Mouse (Mus musculus) NIH3T3 (cell line): ENCODE measurements at regions not wholly inside any gene's neighbourhood (a gene's known extent, or its start where the extent isn't known, plus 50 kb on each side); places are given as distances from the start of the nearest gene placed in this dataset.

Experiments used
- DNase-seq: peaks from one replicate; pipeline ENCODE4 v3.0.0-alpha.2; 2012; ENCODE audit warnings: low read depth

DNA sequence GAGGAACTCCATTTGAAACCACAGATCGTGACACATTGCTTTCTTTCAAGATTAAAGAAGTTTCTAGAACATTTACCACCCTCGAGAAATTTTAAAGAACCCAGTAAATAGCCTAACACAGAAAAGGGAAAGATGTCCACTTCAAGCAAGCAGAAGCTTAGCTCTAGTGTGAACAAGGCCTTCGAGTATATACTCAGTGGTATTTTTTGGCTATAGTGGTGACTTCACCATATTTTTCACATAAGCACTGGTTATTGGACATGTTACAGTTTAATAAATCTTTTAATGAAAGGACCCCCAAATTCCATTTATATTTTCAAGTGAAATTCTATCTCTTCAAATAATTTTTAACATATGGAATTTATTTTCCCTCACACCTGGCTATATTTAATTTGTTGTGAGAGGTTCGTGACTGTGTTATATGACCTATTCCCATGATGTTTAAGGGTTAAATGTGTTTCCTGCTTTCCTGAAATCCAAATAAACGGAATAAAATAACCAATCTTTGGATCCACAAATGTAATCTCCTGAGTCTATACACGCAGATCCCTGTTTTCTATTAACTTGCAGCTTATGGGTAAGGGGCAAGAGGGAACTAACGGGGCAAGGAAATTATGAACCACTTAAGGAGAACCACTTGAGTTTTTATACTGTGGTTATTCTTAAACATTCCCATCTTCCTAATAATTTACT, 60.6 kb upstream of the Tas2r134 start:
- no peak for DNase-seq

DNA sequence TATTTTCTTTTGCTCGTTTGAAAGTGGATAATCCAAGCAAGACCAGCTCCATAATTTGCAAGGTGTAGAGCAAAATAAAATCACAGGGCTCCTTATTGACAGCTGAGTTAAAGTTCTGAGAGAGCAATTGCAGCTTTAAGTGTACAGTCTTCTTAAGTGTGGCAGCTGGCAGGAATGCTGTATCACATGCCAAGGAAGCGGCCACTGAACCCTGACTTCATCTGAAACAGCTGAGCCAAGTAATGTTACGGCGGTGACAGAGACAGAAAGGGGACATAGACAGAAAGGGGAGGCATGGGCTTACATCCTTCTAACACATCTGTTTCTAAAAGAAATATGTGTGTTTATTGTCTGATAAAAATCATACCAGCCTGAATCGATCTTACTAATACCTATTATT, 63.4 kb upstream of the Tas2r134 start:
- no peak for DNase-seq

DNA sequence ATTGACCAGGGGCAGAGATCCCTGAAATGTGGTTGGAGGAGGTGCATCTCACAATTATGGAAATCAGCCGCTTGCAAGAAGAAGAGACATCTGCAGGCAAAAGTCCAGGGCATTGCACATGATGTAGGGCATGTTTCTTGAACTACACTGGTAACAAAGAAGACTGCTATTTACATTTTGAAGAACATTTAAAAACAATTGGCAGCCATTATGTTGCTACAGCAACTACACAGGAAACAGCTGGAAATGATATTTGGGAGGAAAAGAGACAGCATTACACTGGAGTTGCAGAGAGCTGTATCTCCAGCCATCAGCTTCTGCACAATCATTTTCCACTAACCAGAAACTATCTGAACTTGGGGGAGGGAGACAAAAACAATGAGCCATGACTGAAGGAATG, 64.1 kb upstream of the Tas2r134 start:
- peak; percentile 3 for DNase-seq

DNA sequence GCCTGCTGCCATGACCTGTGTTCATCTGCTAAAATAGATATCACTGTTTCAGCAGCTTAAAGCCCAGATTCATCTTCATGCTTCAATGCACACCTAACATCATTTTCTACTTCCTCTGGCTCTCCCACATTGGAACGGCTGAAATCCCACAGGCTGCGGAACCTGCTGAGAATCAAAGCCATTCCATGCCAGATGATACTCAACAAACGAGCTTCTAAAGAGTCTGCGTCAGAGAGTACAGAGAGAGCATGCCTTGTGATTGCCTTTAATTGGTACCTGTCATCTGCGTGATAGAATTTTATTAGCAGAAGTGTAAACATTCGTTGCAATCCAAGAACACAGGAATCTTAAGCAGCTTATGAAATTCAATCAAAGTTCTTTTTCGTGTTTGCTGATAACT, 76.4 kb upstream of the Tas2r134 start:
- DNase-seq = no peak

DNA sequence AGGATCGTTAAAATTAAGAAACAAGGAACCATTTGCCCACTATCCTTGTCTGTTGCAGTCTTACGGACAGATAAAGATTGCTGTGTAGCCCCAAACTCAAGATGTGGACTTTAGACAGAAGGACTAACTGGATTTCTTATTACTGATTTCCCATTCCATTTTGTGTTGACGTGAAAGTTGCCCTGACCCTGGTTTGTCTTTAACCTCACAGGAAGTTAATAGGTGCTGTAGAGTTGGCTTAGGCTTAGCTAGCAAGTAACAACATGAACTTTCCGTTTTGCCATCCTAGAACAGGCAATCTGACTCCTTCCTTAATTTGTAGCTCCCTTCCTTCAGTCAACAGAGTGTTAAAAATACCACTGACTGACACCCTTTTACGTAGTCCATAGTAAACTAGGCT, 78.2 kb upstream of the Tas2r134 start:
- no peak for DNase-seq

DNA sequence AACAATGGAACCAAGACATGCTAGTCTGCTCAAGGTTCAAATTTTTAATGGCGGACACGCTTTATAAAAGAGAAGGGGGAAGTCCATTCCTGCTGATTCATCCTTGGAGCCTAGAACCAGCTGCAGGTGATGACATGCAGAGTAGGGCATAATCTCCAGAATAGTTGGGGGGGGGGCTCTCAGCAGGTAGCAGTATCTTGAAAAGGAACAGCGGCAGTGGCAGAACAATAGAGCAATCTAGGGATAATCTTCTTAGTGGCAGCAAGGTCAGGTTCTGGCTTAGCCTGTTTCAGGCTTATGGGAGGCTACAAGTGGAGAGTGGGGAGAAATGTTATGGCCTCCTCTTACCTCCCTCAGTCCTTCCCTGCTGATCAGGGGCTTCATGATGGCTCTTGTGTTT, 81.1 kb upstream of the Tas2r134 start:
- DNase-seq = no peak

DNA sequence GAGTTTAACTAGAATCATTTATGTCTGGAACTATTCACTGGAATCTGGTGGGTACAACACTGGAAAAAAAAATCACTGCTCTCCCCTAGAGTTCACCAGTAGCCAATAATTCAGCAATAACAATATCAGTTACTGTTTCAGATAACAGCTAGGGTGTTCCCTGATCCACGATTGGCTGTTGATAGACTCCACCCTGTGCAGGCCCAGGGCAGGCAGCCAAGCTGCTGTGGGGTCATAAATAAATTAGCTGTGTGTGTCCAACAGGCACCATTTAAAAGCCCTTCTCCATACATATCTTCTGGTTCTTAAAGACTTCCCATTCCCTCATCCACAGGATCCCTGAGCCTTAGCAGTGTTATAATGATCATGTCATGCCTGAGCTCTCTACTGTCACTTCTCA, 83.4 kb upstream of the Tas2r134 start:
- no peak for DNase-seq

DNA sequence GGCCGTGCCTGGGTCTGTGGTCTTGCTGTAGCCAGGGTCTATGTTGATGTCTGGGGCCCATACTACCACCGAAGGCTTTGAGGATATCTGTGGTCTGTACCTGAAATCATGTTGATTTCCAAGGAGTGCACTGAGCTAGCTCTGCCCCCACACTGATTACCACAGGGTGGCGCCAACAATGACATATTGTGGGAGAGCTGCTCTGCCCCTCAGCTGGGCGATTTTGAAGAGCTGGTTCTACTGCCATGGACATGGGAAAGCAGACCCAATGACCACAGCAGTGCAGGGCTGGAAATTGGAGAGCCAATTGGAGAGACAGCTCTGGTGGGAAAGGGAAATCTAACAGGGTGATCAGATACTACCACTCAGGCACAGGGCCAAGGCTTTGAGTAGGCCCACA, 85.0 kb upstream of the Tas2r134 start:
- DNase-seq = no peak

DNA sequence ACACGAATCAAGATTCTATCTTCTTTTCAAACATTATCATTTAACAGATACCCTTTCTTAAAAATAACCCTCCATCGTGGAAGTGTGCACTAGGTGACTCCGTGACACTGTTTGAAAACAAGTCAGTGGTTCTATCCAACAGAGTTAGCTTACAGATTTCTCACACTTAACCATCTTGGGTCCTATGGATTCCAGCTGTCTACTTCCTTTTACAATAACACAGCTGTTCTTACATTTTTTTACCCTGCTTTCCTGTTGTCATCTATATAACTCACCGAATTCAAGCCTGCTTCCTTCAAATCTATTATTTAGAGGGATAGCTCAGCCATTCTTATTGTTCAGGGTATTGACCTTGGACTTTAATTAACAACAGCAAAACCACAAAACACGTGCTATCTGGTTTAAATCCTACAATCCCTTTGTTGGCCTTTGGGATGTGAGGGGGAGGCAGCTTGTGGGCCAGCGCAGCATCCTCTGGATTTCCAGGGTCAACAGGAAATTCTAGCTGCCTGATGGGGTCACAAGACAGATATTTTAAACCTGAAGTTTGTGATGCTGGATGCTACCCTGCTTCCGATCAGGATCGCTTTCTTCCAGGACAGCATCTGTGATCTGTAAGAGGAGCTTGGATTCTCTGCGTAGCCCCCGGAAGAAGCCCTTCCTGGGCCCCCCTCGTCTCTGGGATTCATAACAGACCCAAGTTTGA, 94.4 kb upstream of the Tas2r134 start:
- no peak for DNase-seq

DNA sequence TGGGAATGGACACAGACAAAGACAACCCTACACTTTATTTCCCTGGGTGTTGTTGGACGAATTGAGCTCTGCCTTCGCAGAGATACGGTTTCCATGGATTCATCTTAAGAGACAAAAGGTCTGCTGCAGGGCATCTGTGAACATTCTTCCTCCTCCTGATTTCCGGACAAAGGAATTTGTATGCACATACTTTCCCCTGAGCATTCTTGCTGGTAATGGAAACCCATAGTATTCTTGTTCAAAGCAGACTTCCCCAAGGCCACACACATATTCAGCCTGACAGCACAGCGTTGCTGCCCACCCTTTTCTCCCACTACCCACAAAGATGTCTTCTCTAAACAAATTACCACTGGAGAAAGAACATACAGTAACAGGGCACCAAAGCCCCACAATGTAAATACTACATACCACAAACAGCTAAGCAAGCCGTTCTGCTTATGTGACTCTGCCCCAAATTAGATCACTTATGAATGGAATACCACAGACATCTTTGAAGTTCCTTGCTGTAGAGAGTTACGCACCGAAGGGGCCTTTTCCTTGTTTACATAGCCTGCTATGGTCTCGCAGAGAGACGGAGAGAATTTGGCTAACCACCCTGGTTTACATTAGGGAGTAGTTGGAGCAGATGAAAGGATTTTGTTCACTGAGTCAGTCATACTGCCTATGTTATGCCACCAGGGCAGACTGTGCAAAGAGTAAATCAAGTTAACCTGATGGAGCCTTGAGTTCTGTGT, 96.0 kb upstream of the Tas2r134 start:
- DNase-seq = no peak

DNA sequence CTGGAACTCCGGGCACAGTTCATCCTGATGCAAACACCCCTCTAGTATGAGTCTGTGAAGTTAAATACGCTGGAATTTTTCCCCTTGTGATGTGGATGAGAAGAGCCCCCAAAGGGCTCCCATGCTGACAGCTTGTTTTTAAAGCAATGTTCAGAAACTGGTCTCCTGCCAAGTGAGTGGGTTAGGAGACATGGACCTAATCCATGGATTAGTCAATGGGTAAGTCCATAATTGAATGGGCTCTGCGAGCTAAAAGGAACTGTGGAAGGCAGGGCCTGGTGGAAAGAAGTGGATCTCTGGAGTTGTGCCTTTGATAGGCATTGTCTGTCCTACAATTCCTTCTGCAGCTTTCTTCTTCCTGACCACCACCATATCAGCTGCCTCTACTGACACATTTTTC, 104.5 kb upstream of the Tas2r134 start:
- DNase-seq = peak; percentile 31

DNA sequence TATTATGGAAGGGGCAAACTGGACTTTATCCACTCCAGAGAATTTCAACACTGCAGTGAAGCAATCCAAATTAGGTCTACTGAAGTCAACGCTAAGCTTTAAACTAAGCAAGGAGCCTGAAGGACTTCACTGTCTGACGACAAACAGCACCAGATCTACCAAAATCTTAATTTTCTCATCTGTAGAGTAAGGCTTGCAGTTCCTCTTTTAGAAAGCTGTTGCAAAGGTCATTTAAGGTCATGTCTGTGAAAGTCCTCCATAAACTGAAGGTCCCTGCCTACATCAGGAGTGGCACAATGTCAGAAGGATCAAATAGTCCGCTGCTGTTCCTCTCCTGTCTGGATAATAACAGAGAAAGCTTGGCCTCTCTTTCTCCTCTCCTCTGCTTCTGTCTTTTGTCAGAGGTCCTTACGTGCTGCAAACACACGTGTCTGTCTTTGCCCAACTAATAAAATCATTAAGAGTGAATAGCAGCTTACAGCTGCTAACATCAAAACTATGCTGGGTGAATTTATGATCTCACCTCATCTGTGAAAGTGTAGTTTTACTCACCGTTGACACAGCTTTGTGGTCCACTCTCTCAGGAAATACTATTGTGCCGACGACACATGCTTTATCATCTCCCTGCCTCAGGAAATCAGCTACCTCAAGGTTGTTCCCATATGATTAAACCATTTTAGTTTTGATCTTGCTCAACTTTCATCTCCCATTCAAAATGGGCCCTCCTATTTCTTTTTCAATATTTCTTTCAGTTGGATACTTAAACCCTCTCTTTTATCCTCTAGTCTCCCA, 117.9 kb upstream of the Tas2r134 start:
- DNase-seq = no peak

DNA sequence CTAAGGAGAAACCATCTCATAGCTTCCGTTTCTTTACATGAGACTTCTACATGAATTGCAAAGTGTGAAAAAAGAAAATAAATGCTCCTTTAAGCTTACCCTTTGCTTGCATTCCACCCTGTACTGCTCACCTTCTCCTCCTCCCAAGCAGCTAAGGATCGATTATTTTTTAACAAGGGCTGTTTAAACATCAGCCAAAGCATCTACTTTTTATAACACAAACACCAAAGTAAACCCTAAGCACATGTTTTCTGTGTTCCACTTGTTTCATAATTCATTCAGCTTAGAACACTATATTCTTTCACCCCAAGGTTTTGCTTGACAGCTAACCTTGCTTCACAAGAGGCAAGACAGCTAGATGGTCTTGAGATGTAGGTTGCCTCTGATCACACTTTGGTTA, 129.4 kb upstream of the Tas2r134 start:
- DNase-seq = no peak

DNA sequence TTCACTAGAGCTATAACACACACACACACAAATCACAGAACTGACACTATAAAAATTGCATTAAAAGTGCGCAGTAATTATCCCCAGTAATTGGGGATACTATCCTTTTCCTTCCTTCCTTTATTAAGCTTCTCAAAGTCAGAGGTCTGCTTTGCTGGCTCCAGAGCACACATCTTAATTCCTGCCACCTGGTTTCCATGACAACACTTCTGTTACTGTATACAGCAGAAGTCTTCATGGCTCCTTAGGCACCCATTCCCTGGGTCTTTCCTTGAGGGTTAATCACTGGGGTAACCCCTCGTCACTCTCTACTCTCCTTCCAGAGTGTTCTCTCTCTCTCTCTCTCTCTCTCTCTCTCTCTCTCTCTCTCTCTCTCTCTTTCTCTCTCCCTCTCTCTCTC, 153.6 kb upstream of the Tas2r134 start:
- DNase-seq = no peak

DNA sequence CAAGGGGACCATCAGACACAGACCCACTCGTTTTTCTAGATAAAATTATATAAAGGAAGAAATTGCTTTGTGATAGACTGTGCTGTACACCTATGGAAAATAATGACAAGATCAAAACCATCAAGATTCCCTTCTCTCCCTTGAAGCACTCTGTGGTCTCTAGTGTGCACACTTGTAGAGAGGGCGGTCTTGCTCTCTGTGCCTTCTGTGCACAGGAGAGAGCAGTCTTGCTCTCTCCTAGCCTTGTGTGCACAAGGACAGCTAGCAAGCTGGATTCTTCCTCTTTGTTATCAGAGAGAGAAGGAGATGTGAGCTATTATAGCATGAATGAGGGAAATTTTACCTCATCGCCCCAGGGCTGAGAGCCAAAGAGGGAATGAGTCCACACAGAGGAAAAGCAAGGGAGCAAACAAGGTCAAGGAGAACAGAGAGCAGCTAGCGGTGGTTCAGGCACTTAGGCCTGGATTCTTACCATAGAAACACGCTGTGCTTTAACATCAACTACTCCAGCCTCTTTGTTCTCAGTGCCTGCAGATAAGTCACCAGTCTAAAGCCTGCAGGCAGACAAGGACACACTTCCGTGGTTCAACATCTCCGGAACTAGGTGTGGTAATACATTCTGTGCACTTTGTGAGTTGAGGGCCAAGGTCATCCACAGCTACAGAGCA, 160.2 kb upstream of the Tas2r134 start:
- no peak for DNase-seq

DNA sequence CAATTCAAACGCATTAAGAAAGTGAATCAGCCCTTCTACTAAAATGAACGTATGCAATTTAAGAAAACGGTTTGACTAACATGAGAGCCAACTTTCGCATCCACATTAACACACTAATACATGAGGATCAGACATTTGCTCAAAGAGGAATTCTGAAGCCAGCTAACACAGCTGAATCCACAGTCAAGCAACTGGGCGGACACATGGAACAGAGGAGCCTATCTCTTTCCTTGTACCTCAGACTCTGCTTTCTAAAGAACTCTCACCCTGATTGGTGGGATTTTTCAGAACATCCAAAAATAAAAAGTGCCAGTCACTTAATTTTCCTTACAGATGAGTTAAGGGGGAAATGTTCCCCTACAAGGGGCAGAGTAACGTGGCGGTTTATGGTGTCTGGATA, 161.3 kb upstream of the Tas2r134 start:
- DNase-seq = no peak

DNA sequence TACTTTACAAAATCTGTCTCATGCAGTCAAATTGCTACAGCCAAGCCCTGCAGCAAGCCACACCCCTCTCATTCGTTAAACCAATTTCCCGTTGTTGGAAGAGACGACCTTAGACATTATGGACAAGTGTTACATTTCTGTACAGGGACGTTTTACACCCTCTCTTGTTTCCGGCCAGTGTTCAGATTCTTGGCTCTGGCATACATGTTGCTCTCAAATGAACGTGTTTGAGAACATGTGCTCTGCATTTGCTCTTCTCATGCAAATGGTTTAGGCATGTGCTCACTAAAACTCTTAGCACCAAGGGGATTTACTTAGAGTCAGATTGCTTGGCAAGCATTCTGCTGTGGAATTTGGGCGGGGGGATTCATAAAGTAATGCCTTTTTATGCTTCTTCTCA, 161.7 kb upstream of the Tas2r134 start:
- no peak for DNase-seq

DNA sequence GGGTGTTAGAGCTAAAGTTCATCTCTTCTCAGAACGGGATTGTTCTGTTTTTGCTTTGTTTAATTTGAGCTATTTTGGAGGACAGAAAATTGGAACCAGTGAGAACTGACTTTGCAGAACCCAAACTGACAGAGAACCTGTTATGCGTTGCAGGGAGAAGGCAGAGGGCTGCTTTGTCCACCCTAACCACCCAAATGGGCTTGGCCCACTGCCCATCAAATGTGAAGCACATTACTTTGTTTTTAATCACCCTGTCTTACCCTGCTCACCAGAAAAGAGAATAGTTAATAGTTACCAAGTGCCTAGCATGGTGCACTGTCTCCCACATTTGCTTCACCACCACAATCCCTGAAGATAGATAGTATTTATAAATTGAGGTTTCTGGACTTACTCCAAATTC, 163.0 kb upstream of the Tas2r134 start:
- peak; percentile 14 for DNase-seq

DNA sequence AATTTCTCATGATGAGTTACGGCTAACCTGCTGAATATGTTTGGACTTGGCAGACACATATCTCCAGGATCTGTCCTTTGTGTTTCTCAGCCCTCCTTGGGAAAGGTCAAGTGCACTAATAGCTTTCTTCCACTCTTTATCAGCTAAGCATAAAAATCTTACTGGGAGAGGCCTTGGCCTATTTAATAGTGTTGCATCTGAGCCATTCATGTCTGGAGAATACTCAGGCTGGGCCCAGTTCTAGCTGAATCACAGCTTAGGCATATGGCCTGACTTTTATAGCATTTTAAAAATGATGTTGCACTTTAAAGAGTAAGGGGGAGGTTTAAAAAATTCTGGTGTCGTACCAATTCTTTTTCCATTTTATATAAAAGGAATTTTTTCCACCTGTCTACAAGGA, 166.4 kb upstream of the Tas2r134 start:
- DNase-seq = no peak

DNA sequence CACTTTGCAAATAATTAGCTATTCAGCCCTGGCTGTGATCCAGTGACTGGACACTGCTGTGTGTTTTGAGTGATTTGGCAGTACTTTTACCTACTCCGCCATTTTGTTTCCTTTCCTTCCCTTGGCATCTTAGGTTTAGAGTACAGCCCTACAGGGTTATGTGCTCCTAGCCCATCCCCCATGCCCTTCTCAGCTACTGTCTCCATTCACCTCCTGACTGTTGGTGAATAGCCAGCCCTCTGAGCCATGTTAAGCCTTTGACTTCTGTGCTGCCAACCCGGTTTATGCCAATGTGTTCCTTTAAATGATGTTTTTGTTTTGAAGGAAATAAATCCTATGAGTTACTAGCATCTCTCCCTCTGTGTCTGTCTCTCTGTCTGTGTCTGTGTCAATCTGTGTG, 167.8 kb upstream of the Tas2r134 start:
- DNase-seq = no peak

DNA sequence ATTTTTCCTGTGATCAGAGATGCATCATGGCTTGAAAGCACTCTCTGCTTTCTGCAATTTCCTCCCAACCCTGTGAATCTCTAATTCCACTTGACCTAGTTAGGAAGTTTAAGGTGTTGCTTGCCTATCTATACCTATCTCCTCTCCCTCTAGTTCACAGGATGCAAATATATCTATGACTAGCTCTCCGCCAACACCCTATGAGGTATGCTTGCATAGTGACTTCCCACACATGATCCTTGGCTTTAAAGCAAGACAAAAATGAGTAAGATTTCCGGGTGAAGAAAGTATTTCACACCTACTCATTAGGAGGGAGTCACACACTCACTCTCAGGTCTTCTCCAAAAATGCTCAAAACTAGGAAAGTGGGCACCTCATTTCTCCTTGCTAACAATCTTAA, 169.6 kb upstream of the Tas2r134 start:
- DNase-seq = no peak

DNA sequence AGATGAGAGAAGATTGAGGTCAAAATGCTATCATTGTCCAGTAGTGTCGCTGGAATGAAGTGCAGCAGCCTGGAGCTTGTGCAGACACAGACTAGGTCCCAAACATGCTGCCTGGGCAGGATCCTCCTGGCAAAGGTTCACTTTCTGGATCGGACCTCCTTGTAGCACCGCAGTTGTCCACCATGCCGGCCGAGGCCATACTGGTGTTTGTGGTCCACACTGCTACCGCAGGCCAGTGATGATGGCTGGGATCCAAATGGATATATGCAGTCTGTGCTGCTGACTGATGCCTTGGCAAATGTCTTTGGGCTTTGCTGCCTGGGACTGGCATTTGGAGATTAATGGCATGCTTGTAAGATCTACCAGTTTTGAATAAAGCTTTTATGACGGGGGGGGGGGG, 174.5 kb upstream of the Tas2r134 start:
- DNase-seq = no peak
